Mouse (Mus musculus) E14TG2a.4 (cell line): Measurements from ENCODE around the gene Cd248.

Experiments
- H3K27me3 ChIP-seq: 2 replicates; pipeline ENCODE4 v1.6.1; 2014; ENCODE audit warnings: low read length, control low read depth; ENCODE audit not compliant: insufficient read depth
- H3K36me3 ChIP-seq: 2 replicates; pipeline ENCODE4 v1.6.1; 2014; ENCODE audit warnings: low read length, control low read depth; ENCODE audit not compliant: insufficient read depth
- H3K4me1 ChIP-seq: replicated peaks from 2 replicates; pipeline ENCODE4 v1.6.1; 2014; ENCODE audit warnings: low read depth, low read length, control low read depth
- H3K4me3 ChIP-seq: replicated peaks from 2 replicates; pipeline ENCODE4 v1.5.1; 2014; ENCODE audit warnings: mild to moderate bottlenecking, low read length
- H3K9me3 ChIP-seq: 2 replicates; pipeline ENCODE4 v1.6.1; 2014; ENCODE audit warnings: low read length, control low read depth
- CTCF ChIP-seq: conservative IDR thresholded peaks from 2 replicates; pipeline ENCODE4 v1.5.1; 2014; ENCODE audit warnings: low read length
- NANOG ChIP-seq: IDR thresholded peaks from 2 replicates; pipeline ENCODE4 v1.6.1; 2014; ENCODE audit warnings: borderline replicate concordance, low read length, mixed read lengths
- POU5F1 ChIP-seq: IDR thresholded peaks from 2 replicates; pipeline ENCODE4 v1.6.1; 2014; ENCODE audit warnings: low read length, borderline replicate concordance

The Cd248 gene

DNA sequence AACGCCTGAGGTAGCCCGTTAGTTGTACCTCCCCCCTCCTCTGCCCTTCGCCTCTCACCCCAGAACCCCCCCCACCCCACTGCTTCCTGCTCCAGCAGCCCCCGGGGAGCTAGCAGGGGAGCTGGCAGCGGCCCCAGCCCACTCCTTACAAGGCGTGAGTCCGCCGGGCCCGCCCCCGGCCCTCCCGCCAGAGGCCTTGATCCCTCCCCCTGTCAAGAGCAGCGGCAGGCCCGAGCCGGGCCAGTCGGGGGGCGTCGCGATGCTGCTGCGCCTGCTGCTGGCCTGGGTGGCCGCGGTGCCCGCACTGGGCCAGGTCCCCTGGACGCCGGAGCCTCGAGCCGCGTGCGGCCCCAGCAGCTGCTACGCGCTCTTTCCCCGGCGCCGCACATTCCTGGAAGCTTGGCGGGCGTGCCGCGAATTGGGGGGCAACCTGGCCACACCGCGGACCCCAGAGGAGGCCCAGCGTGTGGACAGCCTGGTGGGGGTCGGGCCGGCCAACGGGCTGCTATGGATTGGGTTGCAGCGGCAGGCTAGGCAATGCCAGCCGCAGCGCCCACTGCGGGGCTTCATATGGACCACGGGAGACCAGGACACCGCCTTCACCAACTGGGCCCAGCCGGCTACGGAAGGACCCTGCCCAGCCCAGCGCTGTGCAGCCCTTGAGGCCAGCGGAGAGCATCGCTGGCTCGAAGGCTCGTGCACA is at the start of gene Cd248:
Cd248 (plus strand) TSS at position 212 of the 703 bp plus-strand sequence.
- Histone ChIP-seq H3K9me3 (no peaks in the 10 kb centered on the region), H3K36me3 (no peaks in the 10 kb centered on the region), H3K27me3 (peaks cover 51% of the 10 kb centered on the region), H3K4me1 (peaks cover 73% of the 10 kb centered on the region), H3K4me3 (peak within 1 kb of the TSS; percentile 79)
- no peak for TF ChIP-seq POU5F1
- no peak for TF ChIP-seq NANOG
- no peak for TF ChIP-seq CTCF

DNA sequence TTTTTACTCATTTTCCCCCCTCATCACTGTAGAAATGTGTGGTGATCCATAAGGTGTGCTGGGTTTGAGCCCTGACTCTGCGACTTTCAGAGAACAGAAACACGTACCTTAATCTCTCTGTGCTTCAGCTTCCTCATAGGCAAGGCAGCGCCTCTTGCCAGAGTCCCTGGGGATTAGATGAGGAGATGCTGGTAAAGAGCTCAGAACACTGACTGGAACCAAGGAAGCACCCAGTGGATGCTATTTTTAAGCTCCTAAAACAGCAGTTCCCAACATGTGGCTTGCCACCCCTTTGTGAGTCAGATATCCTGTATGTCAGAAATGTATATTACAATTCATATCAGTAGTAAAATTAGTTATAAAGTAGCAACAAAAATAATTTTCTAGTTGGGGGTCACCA is 49.7 kb upstream of the Cd248 start:
- Histone ChIP-seq H3K4me3 (peak overlapping the region; percentile 61; the same call in 1 of the 2 replicates), H3K9me3 (no peaks in the 10 kb centered on the region), H3K4me1 (peaks cover 66% of the 10 kb centered on the region), H3K36me3 (no peaks in the 10 kb centered on the region), H3K27me3 (no peaks in the 10 kb centered on the region; the same call in 1 of the 2 replicates)
- no peak for TF ChIP-seq POU5F1
- no peak for TF ChIP-seq NANOG
- TF ChIP-seq CTCF, result no peak

DNA sequence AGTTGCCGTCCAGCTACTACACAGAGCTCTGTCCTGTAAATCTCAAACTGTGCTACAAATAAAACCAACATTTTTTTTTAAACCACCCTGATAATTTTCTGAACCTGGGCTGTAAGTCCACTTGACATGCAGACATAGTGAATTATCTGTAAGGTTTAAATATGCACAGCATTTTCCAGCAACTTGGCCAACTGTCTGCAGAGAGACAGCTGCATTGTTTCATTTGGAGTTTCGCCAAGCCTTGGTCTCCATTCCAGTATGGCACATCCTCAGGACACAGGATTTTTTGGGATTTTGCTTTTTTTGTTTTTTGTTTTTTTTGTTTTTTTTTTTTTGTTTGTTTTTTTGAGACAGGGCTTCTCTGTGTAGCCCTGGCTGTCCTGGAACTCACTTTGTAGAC is 46.5 kb upstream of the Cd248 start:
- Histone ChIP-seq H3K27me3 (no peaks in the 10 kb centered on the region; the same call in 1 of the 2 replicates), H3K4me3 (no peak overlapping the region), H3K36me3 (peaks cover 12% of the 10 kb centered on the region), H3K4me1 (peaks cover 55% of the 10 kb centered on the region), H3K9me3 (no peaks in the 10 kb centered on the region)
- TF ChIP-seq CTCF, result no peak
- no peak for TF ChIP-seq NANOG
- no peak for TF ChIP-seq POU5F1

DNA sequence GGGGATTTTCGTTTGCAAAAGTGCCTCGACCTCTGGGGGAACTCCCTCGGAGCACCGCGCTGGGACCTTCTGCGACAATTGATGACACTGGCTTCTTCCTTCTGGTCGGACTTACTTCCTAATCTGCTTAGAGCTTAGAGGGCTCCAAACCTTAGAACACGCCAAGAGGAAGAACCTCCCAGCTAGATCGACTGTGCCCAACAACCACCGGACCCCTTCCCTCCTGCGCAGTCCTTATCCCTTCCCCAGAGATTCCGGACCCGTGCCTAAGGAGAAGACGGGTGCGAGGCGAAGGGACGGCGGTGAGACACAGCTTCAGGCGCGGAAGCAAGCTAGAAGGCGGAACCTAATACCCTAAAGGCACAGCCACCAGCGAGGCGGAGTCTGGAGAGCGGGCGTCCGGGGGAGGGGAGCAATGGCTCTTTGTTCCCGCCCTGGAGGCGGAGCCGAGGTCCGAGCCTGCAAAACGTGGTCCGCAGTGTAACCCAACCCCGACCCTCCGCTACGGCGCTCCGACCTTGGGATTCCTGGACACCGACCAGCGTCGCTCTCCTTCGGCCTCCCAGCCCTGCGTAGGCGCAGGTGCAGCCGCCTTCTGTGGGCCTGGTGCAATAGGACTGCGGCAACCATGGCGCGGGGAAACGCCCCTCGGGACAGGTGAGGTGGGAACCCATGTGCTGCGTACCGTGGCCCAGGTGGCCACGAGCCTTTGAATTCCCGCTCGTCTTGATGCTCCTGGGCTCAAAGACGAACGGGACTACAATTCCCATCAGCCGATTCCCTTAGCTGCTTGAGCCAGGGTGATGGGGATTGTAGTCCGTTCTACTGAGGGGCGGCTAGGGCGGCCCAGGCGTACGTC is 44.0 kb upstream of the Cd248 start, which contains the start of gene Slc29a2:
Slc29a2 (plus strand) TSS at position 240 of the 859 bp plus-strand sequence.
- peaks cover 33% of the 10 kb centered on the region for H3K4me1 ChIP-seq
- no peaks in the 10 kb centered on the region; the same call in 1 of the 2 replicates for H3K27me3 ChIP-seq
- H3K9me3 ChIP-seq, result no peaks in the 10 kb centered on the region
- H3K4me3 ChIP-seq, result peak within 1 kb of the TSS; percentile 85
- TF ChIP-seq POU5F1 (no peak; the same call in 1 of the 2 replicates), CTCF (no peak), NANOG (no peak)
- H3K36me3 ChIP-seq, result peaks cover 36% of the 10 kb centered on the region

DNA sequence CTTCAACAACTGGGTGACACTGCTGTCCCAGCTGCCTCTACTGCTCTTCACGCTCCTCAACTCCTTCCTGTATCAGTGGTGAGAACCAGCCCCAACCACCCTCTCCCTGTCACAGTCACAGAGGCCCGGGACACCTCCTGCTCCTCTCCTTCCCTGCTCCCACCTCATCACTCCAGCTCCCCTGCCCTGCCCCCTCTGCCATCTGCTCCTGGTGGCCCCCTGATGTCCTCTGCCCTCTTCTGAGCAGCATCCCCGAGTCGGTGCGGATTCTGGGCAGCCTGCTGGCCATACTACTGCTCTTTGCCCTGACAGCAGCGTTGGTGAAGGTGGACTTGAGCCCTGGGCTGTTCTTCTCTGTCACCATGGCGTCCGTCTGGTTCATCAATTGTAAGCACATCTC is 41.8 kb upstream of the Cd248 start:
- Histone ChIP-seq H3K4me1 (peaks cover 28% of the 10 kb centered on the region), H3K9me3 (no peaks in the 10 kb centered on the region), H3K27me3 (no peaks in the 10 kb centered on the region; the same call in 1 of the 2 replicates), H3K4me3 (no peak overlapping the region), H3K36me3 (peaks cover 59% of the 10 kb centered on the region)
- TF ChIP-seq POU5F1 (no peak), CTCF (no peak), NANOG (no peak)

DNA sequence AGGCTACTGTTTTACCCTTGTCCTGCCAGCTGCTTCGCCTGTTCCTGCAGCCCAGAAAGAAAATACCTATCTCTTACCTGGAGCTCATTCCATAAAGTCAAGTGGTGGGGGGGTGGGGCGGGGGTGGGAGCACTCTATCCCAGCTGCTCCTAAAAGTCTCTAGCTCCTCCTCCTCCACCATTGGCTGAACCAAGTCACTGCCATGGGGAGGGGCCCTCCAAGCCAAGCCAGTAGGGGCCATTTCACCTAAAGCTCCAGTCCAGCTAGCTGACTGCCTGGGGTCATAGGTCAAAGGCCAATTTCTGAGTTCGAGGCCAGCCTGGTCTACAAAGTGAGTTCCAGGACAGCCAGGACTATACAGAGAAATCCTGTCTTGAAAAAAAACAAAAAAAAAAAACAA is 35.2 kb upstream of the Cd248 start:
- peaks cover 45% of the 10 kb centered on the region for H3K36me3 ChIP-seq
- H3K4me1 ChIP-seq, result peaks cover 28% of the 10 kb centered on the region
- no peak for TF ChIP-seq NANOG
- no peak for TF ChIP-seq POU5F1
- TF ChIP-seq CTCF, result no peak
- no peak overlapping the region for H3K4me3 ChIP-seq
- H3K27me3 ChIP-seq, result peaks cover 14% of the 10 kb centered on the region
- no peaks in the 10 kb centered on the region for H3K9me3 ChIP-seq

DNA sequence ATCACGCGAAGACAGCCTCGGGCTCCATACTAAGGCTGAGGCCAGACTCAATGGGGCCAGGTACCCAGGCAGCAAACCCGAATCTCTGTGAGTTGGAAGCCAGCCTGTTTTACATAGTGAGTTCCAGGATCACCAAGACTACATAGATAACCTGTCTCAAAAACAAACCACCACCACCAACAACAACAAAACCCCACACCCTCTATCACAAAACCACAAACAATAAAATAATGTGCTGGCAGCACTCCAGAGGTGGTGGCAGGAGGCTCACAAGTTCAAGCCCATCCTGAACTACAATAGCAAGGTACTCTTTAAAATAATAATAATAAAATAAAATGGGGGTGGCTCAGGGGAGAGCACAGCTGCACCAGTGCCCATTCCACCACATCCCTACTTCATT is 31.3 kb upstream of the Cd248 start:
- Histone ChIP-seq H3K36me3 (peaks cover 6% of the 10 kb centered on the region), H3K4me3 (no peak overlapping the region), H3K9me3 (no peaks in the 10 kb centered on the region), H3K4me1 (peaks cover 54% of the 10 kb centered on the region), H3K27me3 (peaks cover 31% of the 10 kb centered on the region)
- TF ChIP-seq NANOG, result no peak
- TF ChIP-seq POU5F1, result no peak
- no peak for TF ChIP-seq CTCF
